Mouse (Mus musculus) heart, postnatal 0 days (tissue): ENCODE data around the gene Tmem201.

ENCODE experiments used
- CTCF ChIP-seq: IDR thresholded peaks from 2 replicates; pipeline ENCODE4 v1.5.1; 2016; ENCODE audit warnings: antibody characterized with exemption, control low read depth, low read depth
- EP300 ChIP-seq: IDR thresholded peaks from 2 replicates; pipeline ENCODE4 v1.6.1; 2016; ENCODE audit warnings: antibody characterized with exemption, low read depth

- TF ChIP-seq EP300 (no peak), CTCF (no peak)
These were observed 31.9 kb downstream of the Tmem201 start for GRCm38 (mm10) chr4:149705941-149706340.
